Mouse (Mus musculus): ENCODE results near the gene Carns1.

GRCm38 (mm10) chr19:4164100-4164499 is 11.2 kb downstream of the Carns1 start:
- TF ChIP-seq EP300 (IDR thresholded peaks at IDR 0.05; ENCODE audit: insufficient read depth, low read depth, low read length) = no peak
- TF ChIP-seq POLR2A (IDR thresholded peaks at IDR 0.05; ENCODE audit: insufficient read depth, low read length) = no peak
- no peak for TF ChIP-seq CTCF (IDR thresholded peaks at IDR 0.05; ENCODE audit: low read depth, low read length)
